Mouse (Mus musculus) spleen, adult 2 months (tissue): ENCODE data around the gene Pygm. TPM values are rescaled to one million over a fixed set of nuclear protein-coding genes. Genes with fewer than 3 reads are reported as not detected.

Experiments
- DNase-seq, 2 experiments: peaks; one replicate each; pipeline versions ENCODE4 v3.0.0 to v3.0.0-alpha.2; 2012 to 2021; ENCODE audit warnings: low spot score in 2 of 2, low read depth in 1 of 2
- H3K27ac ChIP-seq: fragments of 200-500 bp; 2 replicates; pipeline ENCODE4 v1.5.1; 2012; ENCODE audit warnings: low read length, inconsistent platforms; ENCODE audit not compliant: insufficient read depth
- H3K27me3 ChIP-seq: fragments of 200-500 bp; 2 replicates; pipeline ENCODE4 v1.6.1; 2012; ENCODE audit warnings: mild to moderate bottlenecking, moderate library complexity, low read length, inconsistent platforms; ENCODE audit not compliant: control insufficient read depth, insufficient read depth
- H3K36me3 ChIP-seq: fragments of 200-500 bp; 2 replicates; pipeline ENCODE4 v1.6.1; 2012; ENCODE audit warnings: mild to moderate bottlenecking, low read length, inconsistent platforms; ENCODE audit not compliant: control insufficient read depth, insufficient read depth
- H3K4me1 ChIP-seq: fragments of 200-500 bp; 2 replicates; pipeline ENCODE4 v1.6.1; 2011; ENCODE audit warnings: inconsistent platforms; ENCODE audit not compliant: control insufficient read depth, insufficient read depth, insufficient read length
- H3K4me3 ChIP-seq: fragments of 200-500 bp; 2 replicates; pipeline ENCODE4 v1.5.1; 2011; ENCODE audit warnings: mild to moderate bottlenecking, inconsistent platforms; ENCODE audit not compliant: insufficient read depth, insufficient read length; ENCODE audit errors: extremely low read depth
- CTCF ChIP-seq: fragments of 200-500 bp; IDR thresholded peaks from 2 replicates; pipeline ENCODE4 v1.5.1; 2011; ENCODE audit warnings: mild to moderate bottlenecking, inconsistent platforms; ENCODE audit not compliant: insufficient read depth, insufficient read length, insufficient replicate concordance; ENCODE audit errors: extremely low read depth
- POLR2A ChIP-seq: fragments of 200-500 bp; IDR thresholded peaks from 2 replicates; pipeline ENCODE4 v1.6.1; 2011; ENCODE audit warnings: low read depth, low read length, inconsistent platforms
- WGBS: fragments of 180-500 bp; shearing (Covaris S2); methylation state at CpG from one replicate; pipeline ENCODE4 v1.1.7; 2018; 5-methylcytosine and 5-hydroxymethylcytosine counted together
- polyA plus RNA-seq: library from polyadenylated mRNA; depleted of rRNA; stranded (reverse); fragments of >200 nt; gene quantifications from 2 replicates; pipeline ENCODE4 v1.2.3, GENCODE M21; 2012

Pygm gene
- polyA plus RNA-seq, 1 experiment = 8.1 TPM

DNA sequence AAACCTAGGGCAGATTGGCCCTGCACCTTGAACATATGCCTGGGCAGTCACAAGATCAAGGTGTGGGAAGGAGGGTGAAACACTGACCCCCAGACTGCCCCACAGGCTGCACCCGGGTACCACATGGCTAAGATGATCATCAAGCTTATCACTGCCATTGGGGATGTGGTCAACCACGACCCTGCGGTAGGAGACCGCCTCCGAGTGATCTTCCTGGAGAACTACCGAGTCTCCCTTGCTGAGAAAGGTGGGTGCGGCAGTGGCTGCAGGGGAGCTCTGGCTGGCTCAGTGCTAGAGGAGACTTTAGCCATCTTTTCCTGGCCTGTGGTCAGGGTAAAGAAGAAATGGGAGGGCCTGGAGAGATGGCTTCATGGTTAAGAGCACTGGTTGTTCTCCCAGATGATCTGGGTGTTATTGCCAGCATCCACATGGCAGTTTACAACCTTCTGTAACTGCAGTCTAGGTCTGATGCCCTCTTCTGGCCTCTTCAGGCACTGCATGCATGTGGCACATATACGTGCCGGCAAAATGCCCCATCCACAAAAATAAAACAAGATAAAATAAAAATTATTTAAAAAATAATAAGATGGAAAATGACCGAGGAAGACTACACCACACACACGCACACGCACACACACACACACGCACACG, 8.7 kb downstream of the Pygm start:
- 59% methylated on average over 14 of the region's 14 CpGs for WGBS
- no peak for DNase-seq
- Histone ChIP-seq H3K4me1 (peaks cover 15% of the 10 kb centered on the region; the same call in 1 of the 2 replicates), H3K36me3 (no peaks in the 10 kb centered on the region), H3K27me3 (no peaks in the 10 kb centered on the region), H3K4me3 (no peak overlapping the region), H3K27ac (no peak overlapping the region)
- TF ChIP-seq CTCF (peak; percentile 22; the same call in 1 of the 2 replicates), POLR2A (no peak)

DNA sequence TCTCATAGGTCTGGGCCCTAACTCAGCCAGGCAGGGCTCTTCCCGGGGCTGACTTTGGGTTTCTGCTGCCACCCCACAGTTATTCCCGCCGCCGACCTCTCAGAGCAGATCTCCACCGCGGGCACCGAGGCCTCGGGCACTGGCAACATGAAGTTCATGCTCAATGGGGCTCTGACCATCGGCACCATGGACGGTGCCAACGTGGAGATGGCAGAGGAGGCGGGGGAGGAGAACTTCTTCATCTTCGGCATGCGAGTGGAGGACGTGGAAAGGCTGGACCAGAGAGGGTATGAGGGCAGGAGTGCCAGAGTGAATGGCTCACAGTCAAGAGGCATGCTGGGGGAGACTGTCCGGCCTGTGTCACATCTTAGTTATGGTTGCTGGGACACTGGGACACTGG, 9.4 kb downstream of the Pygm start:
- TF ChIP-seq CTCF (no peak), POLR2A (no peak)
- peaks cover 19% of the 10 kb centered on the region; the same call in 1 of the 2 replicates for H3K4me1 ChIP-seq
- no peaks in the 10 kb centered on the region for H3K36me3 ChIP-seq
- H3K4me3 ChIP-seq = no peak overlapping the region
- WGBS = 96% methylated on average over 16 of the region's 16 CpGs
- no peaks in the 10 kb centered on the region for H3K27me3 ChIP-seq
- no peak overlapping the region for H3K27ac ChIP-seq
- DNase-seq = no peak

DNA sequence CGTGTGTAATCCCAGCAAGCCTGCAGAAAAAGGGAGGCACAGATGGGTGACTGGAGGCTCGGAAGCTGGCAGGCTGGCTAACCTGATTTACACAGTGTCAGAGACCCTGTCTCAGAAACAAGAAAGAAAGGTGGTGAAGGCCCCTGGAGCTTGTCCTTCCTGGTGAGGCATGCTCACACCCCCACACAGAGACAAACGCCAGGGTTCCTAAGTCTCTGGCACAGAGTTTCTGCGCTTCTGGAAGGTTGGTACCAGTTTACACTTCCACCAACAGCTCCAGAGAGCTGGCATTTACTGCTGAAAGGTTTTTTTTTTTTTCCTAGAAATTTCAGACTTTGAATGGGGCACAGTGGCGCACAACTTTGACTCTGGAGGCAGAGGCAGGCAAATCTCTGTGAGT, 12.0 kb downstream of the Pygm start:
- no peak for DNase-seq
- H3K4me1 ChIP-seq = peaks cover 9% of the 10 kb centered on the region; the same call in 1 of the 2 replicates
- no peak for TF ChIP-seq CTCF
- no peak for TF ChIP-seq POLR2A
- no peaks in the 10 kb centered on the region for H3K27me3 ChIP-seq
- no peak overlapping the region for H3K27ac ChIP-seq
- no peak overlapping the region for H3K4me3 ChIP-seq
- H3K36me3 ChIP-seq = no peaks in the 10 kb centered on the region
- 97% methylated on average over 5 of the region's 5 CpGs for WGBS

DNA sequence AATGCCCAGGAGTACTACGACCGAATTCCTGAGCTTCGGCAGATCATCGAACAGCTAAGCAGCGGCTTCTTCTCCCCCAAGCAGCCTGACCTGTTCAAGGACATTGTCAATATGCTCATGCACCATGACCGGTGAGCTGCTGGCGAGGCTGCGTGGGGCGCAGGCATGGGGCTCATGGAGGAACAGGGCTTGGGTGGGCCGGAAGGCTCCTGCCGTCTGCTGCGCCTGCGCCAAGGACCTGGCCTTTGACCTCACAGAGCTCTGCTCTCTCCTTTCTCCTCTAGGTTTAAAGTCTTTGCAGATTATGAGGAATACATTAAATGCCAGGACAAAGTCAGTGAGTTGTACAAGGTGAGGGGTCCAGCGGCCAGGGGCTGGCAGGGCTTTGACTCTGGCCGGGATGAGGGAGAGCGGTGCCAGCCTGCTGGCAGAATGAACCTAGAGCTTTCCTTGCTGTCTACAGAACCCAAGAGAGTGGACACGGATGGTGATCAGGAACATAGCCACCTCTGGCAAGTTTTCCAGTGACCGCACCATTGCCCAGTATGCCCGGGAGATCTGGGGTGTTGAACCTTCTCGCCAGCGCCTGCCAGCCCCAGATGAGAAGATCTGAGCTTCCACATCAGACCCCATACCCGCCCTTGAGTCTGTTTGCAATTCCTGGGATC, 13.5 kb downstream of the Pygm start:
- no peak for DNase-seq
- 73% methylated on average over 22 of the region's 22 CpGs for WGBS
- Histone ChIP-seq H3K27me3 (no peaks in the 10 kb centered on the region), H3K4me1 (peaks cover 15% of the 10 kb centered on the region; the same call in 1 of the 2 replicates), H3K36me3 (peaks cover 3% of the 10 kb centered on the region), H3K27ac (peak overlapping the region; percentile 99), H3K4me3 (peak overlapping the region; percentile 2; the same call in 1 of the 2 replicates)
- TF ChIP-seq POLR2A (no peak), CTCF (no peak)

DNA sequence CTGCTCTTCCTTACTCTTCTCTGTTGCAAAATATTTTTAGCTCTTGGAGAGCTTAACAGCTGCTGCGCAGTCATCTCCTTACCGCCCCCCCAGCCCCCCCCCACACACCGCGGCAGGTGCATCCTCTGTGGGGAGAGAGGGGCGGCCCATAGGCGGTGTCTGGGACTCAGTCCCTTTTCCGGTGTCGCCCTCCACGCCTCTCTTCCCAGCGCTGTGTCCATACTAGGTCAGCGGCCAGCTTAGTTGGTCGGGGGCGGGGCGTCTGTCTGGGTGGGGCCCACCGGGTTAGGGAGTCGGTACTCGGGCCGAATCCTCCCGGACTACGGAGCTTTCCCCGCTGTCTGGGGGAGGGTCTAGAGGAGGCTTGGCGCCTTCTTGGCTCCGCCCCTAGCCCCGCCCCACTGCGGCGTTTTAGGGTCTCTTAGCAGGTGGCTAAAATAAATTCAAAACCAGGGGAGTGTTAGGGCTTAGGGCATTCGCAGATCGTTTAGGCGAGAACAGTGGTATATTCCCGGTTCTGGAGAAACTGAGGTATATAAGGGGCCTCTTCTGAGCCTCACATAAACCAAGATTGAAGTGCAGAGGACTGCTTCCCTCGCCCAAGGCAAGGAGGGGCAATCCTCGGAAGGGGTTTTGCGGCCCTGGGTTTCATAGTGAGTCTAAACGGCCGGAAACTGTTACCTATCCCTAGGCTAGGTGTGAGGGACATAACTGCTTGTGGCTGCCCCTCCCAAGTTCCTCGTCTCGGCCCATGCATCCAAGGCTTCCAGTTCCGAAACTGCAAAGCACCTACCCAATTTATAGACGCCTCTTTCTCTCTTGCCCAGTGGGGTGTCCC, 14.5 kb downstream of the Pygm start:
- Histone ChIP-seq H3K27ac (peak overlapping the region; percentile 99), H3K4me1 (peaks cover 15% of the 10 kb centered on the region; the same call in 1 of the 2 replicates), H3K36me3 (peaks cover 11% of the 10 kb centered on the region), H3K27me3 (no peaks in the 10 kb centered on the region), H3K4me3 (peak overlapping the region; percentile 83)
- DNase-seq = peak; percentile 47 to 86
- WGBS = under 1% methylated on average over 39 of the region's 39 CpGs
- TF ChIP-seq POLR2A (peak; percentile 19; the same call in 1 of the 2 replicates), CTCF (no peak)

DNA sequence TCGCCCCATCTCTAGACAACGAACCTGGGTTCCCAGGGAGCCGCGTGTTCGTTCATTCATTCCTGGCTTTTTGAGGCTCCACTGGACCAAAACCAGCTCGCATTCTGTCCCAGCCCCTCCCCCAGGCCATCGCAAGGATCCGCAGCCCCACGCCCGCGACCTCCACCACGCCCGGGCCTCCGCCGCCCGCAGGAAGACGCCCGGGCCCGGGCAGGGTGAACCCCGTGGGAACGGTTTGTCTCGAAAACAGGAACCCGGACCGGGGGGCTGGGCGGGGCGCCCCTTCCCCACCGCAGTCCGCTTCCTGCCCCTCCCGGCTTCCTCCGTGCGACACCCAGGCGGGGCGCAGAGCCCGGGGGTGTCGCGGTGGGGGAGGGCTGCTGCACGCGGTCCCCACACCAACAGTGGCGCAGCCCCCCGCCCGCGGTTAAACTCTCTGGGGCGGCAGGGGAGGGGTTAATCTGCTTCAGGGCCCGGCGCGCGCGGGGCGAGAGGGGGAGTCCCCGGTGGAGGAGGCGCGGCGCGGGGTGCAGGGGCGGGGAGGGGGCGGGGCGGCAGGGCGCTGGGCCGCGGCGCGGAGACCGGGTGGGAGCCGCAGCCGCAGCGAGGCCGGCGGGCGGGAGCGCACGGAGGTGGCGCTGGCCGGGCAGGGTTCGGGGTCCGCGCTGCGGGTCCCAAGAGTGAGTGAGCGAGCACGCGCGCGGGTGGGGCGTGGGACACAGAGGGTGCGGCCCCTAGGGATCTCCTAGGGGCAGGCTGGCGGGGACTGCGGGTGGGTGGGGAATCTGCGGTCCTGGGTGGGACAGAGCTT, 15.3 kb downstream of the Pygm start, which contains the start of gene Rasgrp2:
Rasgrp2 (plus strand) TSS at position 56 of the 811 bp plus-strand sequence.
- Histone ChIP-seq H3K27me3 (no peaks in the 10 kb centered on the region), H3K36me3 (peaks cover 18% of the 10 kb centered on the region), H3K27ac (peak within 1 kb of the TSS; percentile 99), H3K4me3 (peak within 1 kb of the TSS; percentile 83), H3K4me1 (peaks cover 15% of the 10 kb centered on the region; the same call in 1 of the 2 replicates)
- TF ChIP-seq POLR2A (peak; percentile 58), CTCF (no peak)
- 2% methylated on average over 76 of the region's 87 CpGs for WGBS
- peak; percentile 57 to 97 for DNase-seq
